Mouse (Mus musculus) adrenal gland, postnatal 4 days (tissue): ENCODE measurements around the gene Enpp6. TPM values are rescaled to one million over a fixed set of nuclear protein-coding genes. Genes with fewer than 3 reads are reported as not detected.

Experiments
- DNase-seq, 2 experiments: peaks; one replicate each; pipeline ENCODE4 v3.0.0; 2021 to 2022; ENCODE audit warnings: low spot score in 2 of 2, mixed read lengths in 2 of 2
- total RNA-seq, 2 experiments: library from RNA; stranded (reverse); gene quantifications; 2 replicates each; pipeline ENCODE4 v1.2.3; 2021

Enpp6 gene
- total RNA-seq, 2 experiments from 2014 or later, result 2.5 to 2.6 TPM

DNA sequence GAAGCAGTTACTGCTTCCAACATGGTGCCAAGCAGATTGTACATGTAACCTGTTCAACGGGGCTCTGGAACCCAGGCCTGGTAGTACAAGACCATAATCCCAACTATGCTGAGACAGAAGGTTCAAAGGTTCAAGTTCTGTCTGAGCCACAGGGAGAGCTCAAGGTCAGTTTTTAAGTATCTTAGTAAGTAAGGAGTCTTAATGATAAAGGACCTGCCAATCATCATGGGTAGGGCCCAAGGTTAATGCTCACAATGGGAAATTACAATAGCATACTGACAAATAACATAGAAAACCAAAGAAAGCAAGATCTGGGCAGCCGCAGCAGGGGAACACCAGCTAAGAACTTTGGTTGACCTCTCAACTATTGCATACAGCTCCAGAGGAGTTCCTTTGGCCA lies 72.3 kb downstream of the Enpp6 start:
- DNase-seq, result no peak

- no peak for DNase-seq
These were observed 74.5 kb downstream of the Enpp6 start for GRCm38 (mm10) chr8:47061105-47061720.

GRCm38 (mm10) chr8:47067121-47067520 lies 80.4 kb downstream of the Enpp6 start:
- no peak for DNase-seq

DNA sequence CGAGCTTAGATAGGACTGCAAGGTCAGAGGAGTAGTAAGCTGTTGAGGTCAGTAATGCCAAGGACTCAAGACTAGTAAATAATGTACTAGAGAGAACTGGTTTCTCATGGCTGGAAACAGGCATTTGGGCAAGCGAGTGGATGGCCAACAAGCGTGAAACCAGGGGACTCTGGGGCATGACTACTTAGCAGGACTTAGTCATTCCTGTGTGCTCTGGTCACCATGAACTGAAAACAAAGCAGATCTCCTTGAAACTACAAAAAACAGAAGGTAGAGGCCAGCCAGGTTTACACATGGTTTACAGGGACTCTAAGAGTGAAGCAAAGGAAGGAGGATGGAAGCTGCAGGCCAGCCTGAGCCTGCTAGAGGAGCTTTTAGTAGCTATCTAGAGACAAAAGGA lies 82.9 kb downstream of the Enpp6 start:
- no peak for DNase-seq

- no peak for DNase-seq
These were observed 85.3 kb downstream of the Enpp6 start for GRCm38 (mm10) chr8:47072001-47072400.

DNA sequence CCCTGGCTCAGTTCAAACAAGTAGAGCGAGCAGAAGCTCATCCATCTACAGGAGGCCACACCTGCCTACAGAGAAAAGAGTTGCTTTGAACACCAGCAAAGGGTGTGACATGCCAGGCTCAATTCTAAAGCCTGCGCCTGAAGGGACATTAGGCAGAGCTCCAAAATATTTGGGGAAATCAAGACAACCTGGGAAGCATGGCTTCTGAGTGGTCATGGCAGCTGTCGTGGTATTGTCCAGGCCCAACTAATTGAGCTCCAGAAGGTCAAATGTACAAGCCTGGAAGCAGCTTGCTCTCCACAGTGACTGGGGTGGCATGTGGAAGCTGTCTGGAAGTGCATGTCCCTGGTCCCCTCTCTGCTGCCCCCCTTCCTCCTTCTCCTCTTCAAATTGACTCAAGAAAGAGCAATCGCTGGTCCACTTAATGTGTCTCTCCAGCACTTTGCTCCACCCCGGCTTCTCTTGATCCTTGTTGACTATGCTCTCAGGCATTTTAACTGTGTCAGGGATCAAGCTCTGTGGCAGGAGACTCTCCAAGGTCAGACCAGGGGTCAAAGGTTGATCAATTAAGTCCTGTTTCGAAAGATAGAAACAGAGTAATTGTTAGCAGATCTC lies 89.4 kb downstream of the Enpp6 start:
- DNase-seq, result no peak

DNA sequence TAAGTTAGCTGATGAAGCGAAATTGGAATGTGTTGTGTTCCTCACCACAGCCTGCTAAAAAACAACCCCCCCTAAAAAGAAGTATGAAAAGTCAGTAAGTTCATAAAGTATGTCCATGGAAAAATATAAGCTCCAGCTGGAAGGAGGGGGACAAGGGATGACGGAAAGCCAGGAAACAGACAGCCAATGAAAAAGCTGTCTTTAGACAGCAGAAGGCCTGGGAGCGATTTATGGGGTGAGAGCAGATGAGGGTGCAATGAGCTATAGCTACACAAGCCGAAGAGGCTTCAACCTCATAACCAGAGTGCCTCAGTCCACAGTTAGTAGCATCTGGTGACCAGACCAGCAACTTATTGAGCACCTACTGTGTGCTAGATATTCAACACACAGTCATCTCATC lies 93.3 kb downstream of the Enpp6 start:
- DNase-seq, result no peak

- DNase-seq, result no peak
These were observed 95.7 kb downstream of the Enpp6 start for GRCm38 (mm10) chr8:47082201-47083027.

DNA sequence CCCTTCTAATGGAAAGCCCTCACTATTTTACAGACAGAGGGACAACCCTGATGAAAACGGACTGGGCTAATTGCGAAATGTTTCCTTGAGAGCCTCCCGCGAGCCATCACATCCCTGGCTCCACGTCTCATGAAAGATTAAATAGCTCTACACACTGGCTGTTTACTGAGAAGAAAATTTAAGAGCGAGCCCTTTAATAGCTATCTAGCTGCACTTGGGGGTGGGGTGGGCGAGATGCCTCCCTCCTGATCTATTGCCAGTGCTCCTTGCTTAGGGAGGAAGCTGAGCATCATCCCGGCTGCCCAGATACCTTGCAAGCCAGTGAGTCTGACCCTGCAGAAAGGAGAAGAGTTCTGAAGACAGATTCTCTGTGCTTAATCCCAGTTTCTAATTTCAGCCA lies 103.3 kb downstream of the Enpp6 start:
- no peak for DNase-seq

- DNase-seq, result no peak
These were observed 118.9 kb downstream of the Enpp6 start for GRCm38 (mm10) chr8:47105617-47106016.

DNA sequence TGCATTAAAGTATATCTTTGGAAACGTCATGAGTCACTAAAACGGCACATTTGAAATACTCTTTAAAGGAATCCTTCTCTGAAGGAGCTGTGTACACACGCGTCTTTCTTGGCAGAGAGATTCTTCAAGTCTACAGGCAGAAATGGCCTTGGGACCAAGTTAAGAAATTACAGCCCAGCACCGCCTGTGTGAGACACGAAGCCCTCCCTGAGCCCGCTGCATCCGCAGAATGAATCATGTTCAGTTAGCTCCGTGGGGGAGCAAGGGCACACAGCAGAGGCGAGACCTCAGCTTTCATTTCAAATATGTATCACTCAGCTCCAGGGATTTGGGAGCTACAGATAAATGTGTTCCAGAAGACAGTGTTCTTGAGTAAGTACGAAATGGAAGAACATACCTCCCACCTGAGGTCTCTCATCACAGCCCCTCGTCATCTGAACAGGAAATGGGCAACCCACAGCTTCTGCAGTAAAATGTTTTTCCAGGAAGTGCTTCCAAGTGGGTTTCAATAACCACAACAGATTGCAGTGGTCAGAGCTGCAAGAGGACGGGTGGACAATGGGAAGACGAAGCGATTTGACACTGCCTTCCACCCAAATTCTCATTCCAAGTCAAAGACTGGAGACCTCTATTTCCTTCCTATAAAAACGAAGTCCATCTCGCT lies 127.6 kb downstream of the Enpp6 start:
- no peak for DNase-seq

DNA sequence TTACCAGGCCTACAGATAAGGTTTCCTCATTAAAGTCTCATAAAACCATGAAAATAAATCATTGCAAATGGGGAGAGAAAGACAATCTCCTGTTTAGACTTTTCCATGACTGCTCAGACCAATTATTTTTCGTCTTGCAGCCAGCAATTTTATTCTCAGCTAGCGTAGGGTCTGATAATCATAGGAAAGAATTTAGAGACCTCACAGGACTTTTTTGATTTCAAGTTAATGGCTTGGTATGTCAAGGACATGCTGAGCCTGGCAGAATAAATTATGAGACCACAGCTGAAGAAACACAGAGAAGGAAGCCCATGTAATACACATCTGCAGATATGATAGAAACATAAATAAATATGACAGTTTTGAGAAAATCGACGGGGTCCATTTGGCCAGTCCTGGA lies 130.6 kb downstream of the Enpp6 start:
- DNase-seq, result no peak

DNA sequence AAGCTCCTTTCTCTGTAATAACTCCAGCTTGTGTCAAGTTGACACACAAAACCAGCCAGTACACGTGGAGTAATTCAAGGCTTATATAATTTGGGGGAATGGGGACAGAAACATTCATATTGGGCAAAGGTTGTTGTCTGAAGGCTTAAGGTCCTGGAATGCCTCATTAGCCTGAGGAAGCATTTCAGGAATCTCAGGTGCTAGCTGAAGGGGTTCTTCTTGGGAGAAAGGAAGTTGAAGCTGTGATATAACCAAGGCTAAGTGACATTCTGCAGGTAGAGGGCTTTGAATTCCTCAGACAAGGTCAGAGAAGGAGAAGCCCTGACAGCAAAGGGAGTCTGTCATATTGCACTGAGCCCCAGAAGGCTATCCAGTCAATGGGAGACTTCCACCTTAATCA lies 133.2 kb downstream of the Enpp6 start:
- DNase-seq, result no peak

GRCm38 (mm10) chr8:47128859-47129258 lies 142.2 kb downstream of the Enpp6 start:
- DNase-seq, result no peak

- no peak for DNase-seq
These were observed 146.7 kb downstream of the Enpp6 start for GRCm38 (mm10) chr8:47133381-47133780.

DNA sequence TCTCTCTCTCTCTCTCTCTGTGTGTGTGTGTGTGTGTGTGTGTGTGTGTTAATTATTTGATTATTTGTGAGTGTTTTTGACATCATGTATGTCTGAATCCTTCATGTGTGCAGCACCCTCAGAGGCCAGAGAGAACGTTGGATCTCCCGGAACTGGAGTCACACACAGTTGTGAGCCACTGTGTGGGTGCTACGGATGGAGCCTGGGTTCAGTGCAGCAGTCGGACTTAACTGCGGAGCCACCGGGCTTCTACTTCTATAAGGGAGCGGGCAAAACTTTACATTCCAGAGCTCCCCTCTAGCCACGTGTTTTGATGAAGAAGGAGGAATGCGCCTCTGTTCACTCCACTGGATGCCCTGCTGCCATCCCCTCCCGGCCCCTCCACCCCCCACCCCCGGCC lies 148.0 kb downstream of the Enpp6 start:
- no peak for DNase-seq

DNA sequence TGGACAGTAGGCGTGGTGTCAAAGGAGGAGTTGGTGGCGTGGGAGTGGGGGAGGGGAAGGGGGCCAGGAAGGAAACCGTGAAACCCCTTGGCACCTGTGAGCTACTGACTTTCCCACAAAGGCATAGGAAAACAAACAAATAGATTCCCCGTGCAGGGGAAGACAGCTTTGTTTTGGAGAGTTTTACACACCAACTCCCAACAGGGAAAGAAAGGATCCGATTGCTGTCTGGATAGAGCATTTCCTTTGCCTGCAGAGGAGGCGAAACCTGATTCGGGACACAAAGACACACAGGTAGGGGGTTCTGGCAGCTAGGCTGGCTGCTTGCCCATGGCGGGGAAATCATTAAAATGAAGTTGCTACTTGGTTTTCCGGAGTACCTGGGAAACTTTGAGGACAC lies 148.9 kb downstream of the Enpp6 start:
- DNase-seq, result no peak

- DNase-seq, result no peak
These were observed 149.4 kb downstream of the Enpp6 start for GRCm38 (mm10) chr8:47136047-47136446.

DNA sequence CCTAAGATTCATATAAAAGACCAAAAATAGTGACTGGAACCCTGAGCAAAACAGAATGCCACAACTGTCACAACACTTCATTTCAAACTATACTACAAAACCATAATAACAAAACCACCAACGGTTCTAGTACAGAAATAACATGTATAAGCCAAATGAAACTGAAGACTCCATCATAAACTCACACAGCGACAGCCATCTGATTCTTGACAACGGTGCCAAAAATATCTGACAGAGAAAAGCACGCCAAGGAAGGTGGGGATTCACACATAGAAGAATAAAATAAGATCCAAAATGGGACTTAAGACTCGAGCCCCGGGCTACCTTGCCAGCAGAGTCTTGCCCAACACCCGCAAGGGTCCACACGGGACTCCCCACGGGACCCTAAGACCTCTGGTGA lies 158.6 kb downstream of the Enpp6 start:
- no peak for DNase-seq
